Mouse (Mus musculus): ENCODE measurements around the gene Plekhg5. TPM values are rescaled to one million over a fixed set of nuclear protein-coding genes. Genes with fewer than 3 reads are reported as not detected.

Gene Plekhg5
- total RNA-seq, 2 experiments from 2014 or later, result 27.0 to 28.9 TPM

DNA sequence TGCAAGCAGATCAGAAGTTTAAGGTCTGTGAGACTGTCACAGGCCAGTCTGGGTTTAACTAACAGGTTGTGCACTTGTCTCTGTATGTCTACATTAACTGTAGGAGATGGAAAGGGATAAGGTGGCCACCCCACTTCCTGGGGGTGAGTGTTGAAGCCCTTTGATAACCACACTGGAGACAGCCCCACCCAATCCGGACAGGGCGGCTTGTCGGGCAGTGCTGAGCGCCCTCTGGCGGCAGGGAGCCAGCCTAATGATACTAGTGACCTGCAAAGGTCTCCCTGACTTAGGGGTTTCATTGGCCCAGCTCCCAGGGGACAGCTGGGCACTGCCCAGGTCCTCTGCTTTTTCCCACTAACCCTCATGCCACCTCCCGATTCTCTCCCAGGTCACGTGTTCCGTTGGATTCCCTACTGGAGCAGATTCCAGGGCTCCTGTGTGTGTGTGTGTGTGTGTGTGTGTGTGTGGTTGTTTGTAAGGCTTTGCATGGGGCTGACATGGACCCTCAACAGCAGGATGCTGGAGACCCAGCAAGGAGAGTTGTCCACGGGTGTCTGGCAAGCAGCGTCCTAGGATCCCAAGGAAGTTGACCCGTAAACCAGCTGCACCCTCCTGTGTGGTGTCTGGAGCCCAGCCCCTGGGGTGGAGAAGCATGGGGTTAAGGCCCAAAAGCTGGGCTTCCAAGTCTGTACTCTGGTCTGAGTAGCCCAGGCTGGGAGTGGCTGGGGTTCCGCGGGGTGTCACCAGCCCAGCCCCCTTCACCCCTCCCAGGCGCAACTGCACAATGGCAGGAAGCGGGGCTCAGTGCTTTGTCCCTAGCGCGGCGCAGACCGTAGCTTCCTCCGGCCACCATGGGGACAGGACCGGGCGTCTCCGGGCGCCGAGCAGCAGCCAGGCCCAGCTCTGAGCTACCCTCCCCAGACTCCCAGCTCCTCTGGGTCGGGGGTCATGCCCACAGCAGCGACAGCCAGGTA lies 23.9 kb downstream of the Plekhg5 start:
- intact Hi-C loops (cut with DNase I), result loop anchor here (5.0 kb wide), 1 partner anchor 114 kb away; no protein-coding TSS in a partner anchor
- peak; percentile 88 to 90 for DNase-seq

DNA sequence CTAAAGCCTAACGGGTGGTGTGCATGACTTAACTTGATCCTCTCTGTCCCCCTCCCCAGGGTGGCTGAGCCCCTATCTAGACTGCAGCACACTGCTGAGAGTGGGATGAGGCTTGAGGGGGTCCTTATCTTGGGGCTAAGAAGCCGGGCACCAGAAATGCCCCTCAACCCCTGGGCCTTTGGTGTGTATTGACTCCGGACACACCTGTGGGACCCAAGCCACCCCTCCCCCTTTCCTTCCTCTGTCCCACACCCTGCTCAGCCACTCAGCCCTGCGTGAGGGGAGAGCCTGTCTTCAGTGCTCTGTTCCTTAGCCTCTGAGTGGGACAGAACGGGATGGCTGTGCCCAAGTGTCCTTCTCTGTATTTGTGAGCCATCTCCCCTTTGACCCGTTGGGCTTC lies 24.6 kb downstream of the Plekhg5 start:
- intact Hi-C loops (cut with DNase I), result loop anchor here (1.0 to 5.0 kb wide), 2 partner anchors 58 to 115 kb away; partner anchors contain the start of gene Nol9
- no peak for DNase-seq

DNA sequence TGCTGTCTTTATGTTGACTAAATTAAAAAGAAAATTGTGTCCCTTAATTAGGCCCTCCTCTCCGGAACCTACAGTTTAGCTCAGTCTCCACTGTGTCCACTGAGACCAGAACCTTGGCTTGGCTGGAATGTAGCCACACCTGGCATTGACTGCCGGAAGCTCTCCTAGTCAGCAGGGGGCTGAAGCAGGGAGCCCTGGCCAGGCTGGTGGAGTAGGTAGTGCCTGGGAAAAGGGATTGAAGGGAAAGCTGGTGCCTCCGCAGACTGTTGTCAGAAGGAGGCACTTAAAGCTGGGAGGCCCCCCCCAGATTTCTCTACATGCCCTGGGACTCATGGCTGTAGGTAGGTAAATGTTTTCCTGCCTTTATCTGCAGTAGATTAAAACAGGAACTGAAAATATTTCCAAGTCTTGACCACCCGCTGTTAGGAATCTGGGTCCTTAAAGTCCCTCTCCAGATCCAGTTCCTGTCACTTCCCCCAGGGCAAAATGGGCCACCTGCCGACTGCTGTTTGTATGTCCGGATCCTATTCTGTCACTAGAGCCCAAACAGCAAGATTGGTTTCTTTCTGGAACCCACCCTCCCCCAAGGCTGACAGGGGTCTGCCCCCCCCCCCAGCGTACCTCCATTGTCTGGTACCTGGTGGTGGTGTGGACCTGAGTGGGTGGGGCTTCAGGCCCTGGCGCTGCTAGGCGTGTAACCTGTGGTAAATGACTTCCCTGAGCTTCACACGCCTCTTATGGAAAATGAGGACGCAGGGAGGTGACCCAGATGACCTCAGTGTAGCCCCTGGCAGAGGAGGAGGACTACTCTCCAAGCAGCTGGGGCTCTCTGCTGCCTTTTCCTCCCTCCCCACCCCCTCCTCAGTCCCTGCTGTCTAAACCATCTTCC lies 25.9 kb downstream of the Plekhg5 start:
- intact Hi-C loops (cut with DNase I), result loop anchor here (1.0 to 5.0 kb wide), 2 partner anchors 59 to 116 kb away; partner anchors contain the start of gene Nol9
- no peak for DNase-seq

DNA sequence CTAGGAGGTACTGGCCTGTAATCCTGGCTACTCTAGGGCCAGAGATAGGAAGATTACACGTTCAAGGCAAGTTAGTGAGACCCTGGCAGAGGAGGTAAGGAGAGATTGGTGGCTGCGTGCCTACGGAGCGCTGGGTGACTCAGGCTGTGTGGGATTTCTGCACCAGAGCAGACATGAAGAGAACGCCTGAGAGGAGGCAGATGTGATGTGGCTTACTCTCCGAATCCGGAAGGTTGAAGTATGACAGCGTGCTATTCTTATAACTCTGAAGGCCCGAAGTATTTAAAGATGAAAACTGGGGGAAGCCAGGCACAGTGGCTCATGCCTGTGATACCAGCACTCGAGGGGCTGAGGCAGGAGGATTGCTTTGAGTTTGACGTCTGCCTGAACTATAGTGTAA lies 28.2 kb downstream of the Plekhg5 start:
- intact Hi-C loops (cut with DNase I), result no loop called here

DNA sequence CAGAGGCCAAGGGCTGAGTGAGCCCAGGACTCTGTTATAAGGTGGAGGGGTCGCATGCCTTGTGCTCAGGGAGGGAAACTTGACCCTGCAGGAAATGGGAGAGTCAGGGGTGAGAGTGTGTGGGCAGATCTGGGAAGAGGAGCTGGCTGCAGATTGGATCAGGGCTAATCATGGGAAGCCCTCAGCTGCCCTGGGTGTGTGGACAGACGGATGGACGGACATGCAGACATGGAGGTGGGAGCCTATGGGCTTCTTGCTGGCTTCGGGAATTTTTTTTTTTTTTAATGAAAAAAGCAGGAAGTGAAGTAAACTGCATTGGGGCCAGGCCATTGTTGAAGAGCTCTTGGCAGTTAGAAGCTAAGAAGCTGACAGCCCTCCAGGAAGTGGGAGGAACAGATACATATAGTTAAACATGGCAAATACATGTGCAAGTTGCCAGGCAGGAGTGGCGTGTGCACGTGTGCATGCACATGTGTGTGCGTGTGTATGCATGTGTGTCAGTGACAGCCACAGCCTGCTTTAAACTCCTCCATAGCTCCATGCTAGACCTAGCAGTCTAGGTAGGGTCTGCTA lies 28.9 kb downstream of the Plekhg5 start:
- no peak for DNase-seq
- intact Hi-C loops (cut with DNase I), result no loop called here

More for the DNA sequence above, 28.2 kb downstream of the Plekhg5 start:
- DNase-seq, result no peak

DNA sequence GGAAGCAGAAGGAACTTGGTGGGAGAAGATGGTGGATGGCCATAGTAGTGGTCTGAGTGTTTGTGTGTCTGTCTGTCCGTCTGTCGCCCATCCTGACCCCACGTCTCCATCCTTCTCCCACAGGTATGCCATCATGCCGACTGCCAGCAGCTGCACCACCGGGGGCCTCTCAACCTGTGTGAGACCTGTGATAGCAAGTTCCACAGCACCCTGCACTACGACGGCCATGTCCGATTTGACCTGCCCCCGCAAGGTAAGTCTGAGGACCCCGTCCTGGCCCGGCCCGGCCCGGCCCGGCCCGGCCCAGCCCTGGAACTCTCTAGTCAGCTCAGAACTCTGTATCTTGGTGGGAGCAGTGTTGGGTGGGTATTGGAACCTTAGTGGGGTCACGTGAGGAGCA lies 29.6 kb downstream of the Plekhg5 start:
- no peak for DNase-seq
- intact Hi-C loops (cut with DNase I), result no loop called here

DNA sequence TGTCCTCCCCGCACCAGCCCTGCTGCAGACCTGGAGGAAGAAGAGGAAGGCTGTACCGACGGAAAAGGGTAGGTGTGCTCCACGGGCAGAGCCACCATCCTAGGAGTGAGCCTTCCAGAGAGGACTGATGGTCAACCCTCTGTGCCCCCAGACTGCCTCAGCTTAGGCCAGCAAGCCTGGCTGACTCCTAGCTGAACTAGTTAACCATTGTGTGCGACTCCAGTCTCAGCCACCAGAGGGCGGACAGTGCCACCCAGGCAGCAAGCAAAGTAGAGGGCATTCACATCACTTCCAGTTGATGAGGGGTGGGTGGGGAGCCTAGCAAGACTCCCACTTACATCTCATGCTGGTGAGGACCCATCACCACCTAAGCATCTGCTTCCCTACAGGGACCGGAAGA lies 30.7 kb downstream of the Plekhg5 start:
- peak; percentile 76 to 85 for DNase-seq

DNA sequence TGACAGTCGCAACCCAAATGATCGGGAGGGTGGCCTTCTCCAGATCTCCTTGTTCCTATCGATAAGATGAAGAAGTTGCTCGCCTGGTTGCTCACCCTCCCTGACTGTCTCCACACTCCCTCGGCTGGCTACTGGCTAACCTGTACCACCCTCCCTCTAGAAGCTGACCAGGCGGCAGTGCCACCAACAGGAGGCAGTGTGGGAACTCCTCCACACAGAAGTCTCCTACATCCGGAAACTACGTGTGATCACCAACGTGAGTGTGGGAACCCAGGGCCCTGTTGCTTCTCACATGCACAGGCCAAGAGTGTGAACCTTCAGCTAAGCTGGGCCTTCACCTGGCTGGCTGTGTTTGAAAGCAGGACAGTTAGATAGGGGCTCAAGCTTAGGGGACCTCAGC lies 34.4 kb downstream of the Plekhg5 start:
- intact Hi-C loops (cut with DNase I), result no loop called here
- DNase-seq, result no peak

More for the DNA sequence above, 30.7 kb downstream of the Plekhg5 start:
- intact Hi-C loops (cut with DNase I), result no loop called here

DNA sequence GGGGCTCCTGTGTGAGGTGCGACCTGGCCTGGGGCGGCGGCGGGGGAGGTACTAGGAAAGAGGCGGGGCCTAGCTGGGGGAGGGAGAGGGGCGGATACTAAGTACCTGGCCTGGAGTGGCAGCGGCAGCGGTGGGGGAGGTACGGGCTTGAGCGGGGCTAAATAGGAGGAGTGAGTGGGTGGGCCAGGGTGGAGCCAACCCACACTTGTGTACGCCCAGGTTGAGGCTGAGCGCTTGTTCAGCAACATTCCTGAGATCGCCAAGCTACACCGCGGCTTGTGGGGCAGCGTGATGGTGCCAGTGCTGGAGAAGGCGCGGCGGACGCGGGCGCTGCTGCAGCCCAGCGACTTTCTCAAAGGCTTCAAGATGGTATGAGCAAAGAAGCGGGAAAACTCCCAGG lies 35.2 kb downstream of the Plekhg5 start:
- DNase-seq, result no peak
- intact Hi-C loops (cut with DNase I), result no loop called here

DNA sequence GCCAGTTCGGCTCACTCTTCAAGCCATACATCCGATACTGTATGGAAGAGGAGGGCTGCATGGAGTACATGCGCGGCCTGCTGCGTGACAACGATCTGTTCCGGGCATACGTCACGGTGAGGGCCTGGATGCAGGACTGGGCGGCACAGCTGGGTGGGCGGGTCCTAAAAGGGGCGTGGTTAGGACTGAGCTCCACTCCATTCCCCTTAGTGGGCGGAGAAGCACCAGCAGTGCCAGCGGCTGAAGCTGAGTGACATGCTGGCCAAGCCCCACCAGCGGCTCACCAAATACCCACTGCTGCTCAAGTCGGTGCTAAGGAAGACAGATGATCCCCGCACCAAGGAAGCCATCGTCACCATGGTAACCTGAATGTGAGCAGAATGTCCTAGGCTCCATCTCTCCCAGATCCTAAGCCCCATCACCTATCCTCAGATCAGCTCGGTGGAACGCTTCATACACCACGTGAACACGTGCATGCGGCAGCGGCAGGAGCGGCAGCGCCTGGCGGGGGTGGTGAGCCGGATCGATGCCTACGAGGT lies 35.7 kb downstream of the Plekhg5 start:
- intact Hi-C loops (cut with DNase I), result no loop called here
- DNase-seq, result no peak

DNA sequence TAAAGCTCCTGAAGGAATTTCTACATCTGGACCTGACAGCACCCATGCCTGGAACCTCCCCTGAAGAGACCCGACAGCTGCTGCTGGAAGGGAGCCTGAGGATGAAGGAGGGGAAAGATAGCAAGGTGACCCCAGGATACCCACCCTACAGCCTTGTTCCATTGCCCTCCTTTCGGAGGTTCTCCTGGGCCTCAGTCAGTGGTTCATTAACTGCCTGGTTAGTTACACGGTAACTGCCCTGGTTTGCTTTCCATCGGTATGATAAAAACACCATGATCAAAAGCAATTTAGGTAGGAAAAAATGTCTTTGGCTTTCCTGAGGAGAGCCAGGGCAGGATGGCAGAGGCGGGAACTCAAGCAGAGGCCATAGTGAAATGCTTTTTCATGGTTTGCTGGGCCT lies 36.4 kb downstream of the Plekhg5 start:
- intact Hi-C loops (cut with DNase I), result no loop called here
- no peak for DNase-seq

DNA sequence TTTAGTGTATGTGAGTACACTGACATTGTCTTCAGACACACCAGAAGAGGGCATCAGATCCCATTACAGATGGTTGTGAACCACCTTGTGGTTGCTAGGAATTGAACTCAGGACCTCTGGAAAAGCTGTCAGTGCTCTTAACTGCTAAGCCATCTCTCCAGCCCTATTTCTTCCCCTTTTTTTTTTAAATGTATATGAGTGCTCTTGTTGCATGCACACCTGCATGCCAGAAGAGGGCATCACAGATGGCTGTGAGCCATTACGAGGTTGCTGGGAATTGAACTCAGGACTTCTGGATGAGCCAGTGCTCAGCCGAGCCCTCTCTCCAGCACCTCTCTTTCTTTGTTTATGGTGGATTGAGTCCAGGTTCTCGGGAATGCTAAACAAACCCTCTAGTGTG lies 37.2 kb downstream of the Plekhg5 start:
- intact Hi-C loops (cut with DNase I), result no loop called here
- no peak for DNase-seq

DNA sequence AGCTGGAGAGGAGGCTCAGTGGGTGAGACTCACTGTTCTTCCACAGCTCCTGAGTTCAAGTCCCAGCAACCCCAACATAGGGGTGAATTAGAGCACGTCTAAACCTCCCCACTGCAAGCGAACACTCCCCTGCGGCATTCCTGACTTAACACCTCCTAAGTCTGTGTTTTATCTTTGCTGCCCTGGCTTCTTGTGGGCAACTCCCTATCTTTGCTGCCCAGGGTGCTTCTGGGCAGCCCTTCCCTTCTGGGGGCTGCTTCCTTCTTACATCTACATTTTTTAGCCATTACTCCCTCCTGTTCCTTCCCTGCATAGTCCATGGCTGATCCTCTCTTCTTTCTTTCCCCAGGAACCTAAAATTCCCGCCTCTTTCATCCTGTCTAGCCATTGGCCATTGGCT lies 38.4 kb downstream of the Plekhg5 start:
- intact Hi-C loops (cut with DNase I), result no loop called here
- no peak for DNase-seq

DNA sequence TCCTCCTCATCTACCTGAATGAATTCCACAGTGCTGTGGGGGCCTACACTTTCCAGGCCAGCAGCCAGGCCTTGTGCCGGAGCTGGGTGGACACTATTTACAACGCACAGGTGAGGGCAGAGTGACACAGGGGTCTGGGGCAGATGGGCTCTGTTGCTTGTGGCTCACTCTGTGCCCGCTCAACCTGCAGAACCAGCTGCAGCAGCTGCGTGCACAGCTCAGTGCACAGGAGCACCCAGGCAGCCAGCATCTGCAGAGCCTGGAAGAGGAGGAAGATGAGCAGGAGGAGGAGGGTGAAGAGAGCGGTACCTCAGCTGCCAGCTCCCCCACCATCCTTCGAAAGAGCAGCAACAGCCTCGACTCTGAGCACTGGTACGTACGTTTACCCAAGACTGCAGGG lies 40.0 kb downstream of the Plekhg5 start:
- intact Hi-C loops (cut with DNase I), result no loop called here
- DNase-seq, result no peak

DNA sequence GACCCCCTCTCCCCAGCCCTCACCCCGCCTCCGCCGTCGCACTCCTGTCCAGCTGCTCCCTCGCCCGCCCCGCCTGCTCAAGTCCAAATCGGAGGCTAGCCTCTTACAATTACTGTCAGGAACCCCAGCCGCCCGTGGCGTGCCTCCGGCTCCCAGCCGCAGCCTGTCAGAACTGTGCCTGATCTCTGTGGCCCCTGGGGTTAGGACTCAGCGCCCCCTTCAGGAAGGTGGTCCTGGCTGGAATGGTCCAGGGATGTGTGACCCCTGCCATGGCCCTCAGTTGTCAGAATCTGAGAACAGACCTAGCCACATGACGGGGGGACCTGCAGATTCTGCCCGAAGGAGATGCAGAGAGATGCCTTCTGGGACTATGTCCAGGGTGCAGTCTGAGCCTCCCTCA lies 41.8 kb downstream of the Plekhg5 start:
- intact Hi-C loops (cut with DNase I), result no loop called here
- DNase-seq, result no peak

DNA sequence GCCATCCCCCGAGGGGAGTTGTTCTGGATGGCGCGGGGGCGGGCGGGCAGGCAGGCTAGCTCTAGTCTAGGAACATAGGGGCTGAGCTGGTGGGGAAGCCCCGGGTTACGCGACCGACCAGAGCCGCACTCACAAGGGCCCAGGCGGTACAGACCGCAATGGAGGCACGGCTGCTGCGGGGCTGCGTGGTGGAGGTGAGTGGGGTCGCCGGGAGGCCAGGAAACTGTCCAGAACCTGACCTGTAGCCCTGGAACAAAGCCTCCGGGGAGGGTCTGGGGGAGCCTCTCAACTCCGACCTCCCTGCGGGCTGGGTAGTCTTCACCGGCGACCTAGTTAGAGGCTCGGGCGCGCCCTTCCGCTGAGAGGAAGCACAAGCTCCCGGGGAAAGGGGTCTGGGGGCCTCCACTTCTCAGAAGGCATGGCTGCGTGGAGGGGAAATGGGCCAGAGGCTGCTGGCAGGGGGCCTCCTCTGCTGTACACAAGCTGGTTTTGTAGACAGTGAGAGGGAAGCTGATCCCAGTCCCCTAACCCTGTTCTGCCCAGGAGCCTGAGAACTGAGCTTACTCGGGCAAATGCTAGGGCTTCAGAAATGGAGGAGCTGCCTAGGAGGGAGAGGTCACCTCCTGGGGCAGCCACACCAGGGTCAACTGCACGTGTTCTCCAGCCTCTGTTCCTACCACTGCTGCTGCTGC lies 43.8 kb downstream of the Plekhg5 start, which contains the start of gene Tnfrsf25:
Tnfrsf25 (plus strand) TSS at position 14 of the 692 bp plus-strand sequence.
- intact Hi-C loops (cut with DNase I), result no loop called here
- DNase-seq, result no peak

DNA sequence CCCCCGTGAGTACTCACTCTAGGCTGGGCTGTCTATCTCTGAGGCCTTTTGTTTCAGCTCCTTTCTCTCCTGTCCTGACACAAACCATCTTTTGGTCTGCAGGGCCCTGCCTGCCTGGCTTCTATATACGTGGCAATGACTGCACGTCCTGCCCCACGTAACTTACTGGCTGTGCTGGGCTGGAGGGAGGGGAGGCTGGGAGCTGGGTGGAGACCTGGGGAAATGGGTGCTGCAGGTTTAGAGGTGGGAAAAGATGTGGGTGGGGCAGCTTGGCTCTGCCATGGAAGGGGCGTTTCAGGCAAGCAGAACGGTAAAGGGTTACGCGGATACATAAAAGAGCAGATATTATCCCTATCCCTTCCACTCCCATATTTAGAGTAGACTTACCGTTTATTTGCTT lies 45.2 kb downstream of the Plekhg5 start:
- intact Hi-C loops (cut with DNase I), result no loop called here
- no peak for DNase-seq

DNA sequence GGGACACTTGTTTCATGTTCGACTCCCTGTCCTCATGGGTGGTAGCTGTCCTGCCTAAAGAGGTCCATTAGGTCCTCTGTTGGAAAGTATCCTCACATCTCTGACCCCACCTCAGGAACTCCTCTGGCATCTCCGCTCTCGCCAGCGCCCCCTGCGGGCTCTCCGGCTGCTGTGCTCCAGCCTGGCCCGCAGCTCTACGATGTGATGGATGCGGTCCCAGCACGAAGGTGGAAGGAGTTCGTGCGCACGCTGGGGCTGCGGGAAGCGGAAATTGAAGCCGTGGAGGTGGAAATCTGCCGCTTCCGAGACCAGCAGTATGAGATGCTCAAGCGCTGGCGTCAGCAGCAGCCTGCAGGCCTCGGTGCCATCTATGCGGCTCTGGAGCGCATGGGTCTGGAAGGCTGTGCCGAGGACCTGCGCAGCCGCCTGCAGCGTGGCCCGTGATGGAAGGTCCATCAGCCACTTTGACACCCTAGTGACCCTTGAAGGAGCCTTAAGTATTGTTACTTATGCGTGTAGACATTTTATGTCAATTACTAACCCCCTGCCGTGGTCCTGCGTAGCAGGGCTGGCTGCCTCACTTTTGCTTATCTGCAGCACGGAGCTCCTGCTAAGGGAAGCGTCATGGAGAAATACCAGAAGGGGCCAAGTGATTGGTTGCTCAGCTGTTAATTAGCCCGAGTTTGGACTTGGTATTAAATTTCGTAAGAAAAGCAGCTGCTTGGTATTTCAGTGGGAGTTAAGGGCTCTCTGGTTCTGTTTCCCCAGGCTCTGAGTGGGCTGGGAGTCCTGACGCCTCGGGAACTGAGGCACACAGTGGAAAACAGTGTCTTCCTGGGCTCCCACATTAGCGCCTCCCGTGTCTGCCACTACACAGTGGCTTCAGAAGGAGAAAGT lies 47.3 kb downstream of the Plekhg5 start:
- peak; percentile 68 to 75 for DNase-seq
- intact Hi-C loops (cut with DNase I), result no loop called here

All from heart, postnatal 14 days (tissue).